Mouse (Mus musculus) forebrain, postnatal 0 days (tissue): Measurements from ENCODE around the gene Klk9. TPM values are rescaled to one million over a fixed set of nuclear protein-coding genes. Genes with fewer than 3 reads are reported as not detected.

Experiments
- ATAC-seq: fragments of 200-750 bp; cut with Nextera tagmentation; 2 replicates; pipeline ENCODE4 v1.8.0; 2017; ENCODE audit warnings: mild to moderate bottlenecking, moderate library complexity
- DNase-seq: peaks from one replicate; pipeline ENCODE4 v3.0.0-alpha.2; 2015
- H3K27ac ChIP-seq: fragments of 300-500 bp; sonication (generic); 2 replicates; pipeline ENCODE4 v1.5.1; 2014; ENCODE audit warnings: low read depth, mild to moderate bottlenecking, antibody characterized with exemption, low read length, moderate library complexity, mixed read lengths
- H3K27me3 ChIP-seq: fragments of 300-500 bp; sonication (generic); 2 replicates; pipeline ENCODE4 v1.6.1; 2014; ENCODE audit warnings: mild to moderate bottlenecking, low read length, mixed read lengths; ENCODE audit not compliant: insufficient read depth
- H3K36me3 ChIP-seq: fragments of 300-500 bp; sonication (generic); 2 replicates; pipeline ENCODE4 v1.6.1; 2014; ENCODE audit warnings: mild to moderate bottlenecking, moderate library complexity; ENCODE audit not compliant: insufficient read depth
- H3K4me1 ChIP-seq: fragments of 300-500 bp; sonication (generic); 2 replicates; pipeline ENCODE4 v1.6.1; 2014; ENCODE audit warnings: antibody characterized with exemption; ENCODE audit not compliant: insufficient read depth
- H3K4me2 ChIP-seq: fragments of 300-500 bp; sonication (generic); 2 replicates; pipeline ENCODE4 v1.6.1; 2014; ENCODE audit warnings: low read depth, mild to moderate bottlenecking, moderate library complexity
- H3K4me3 ChIP-seq: fragments of 300-500 bp; sonication (generic); 2 replicates; pipeline ENCODE4 v1.5.1; 2014; ENCODE audit warnings: low read depth, low read length, mixed read lengths
- H3K9ac ChIP-seq: fragments of 300-500 bp; sonication (generic); 2 replicates; pipeline ENCODE4 v1.6.1; 2014; ENCODE audit warnings: mild to moderate bottlenecking
- H3K9me3 ChIP-seq: fragments of 300-500 bp; sonication (generic); 2 replicates; pipeline ENCODE4 v1.6.1; 2016; ENCODE audit warnings: low read length
- CTCF ChIP-seq: sonication (generic); IDR thresholded peaks from 2 replicates; pipeline ENCODE4 v1.5.1; 2016; ENCODE audit warnings: antibody characterized with exemption, control low read depth, low read depth
- WGBS: fragments of 180-500 bp; shearing (Covaris S2); extraction: QIAGEN DNeasy Blood & Tissue Kit; methylation state at CpG from one replicate; pipeline ENCODE4 v1.1.7; 2014; 5-methylcytosine and 5-hydroxymethylcytosine counted together
- polyA plus RNA-seq: library from polyadenylated mRNA; unstranded; fragments of >200 nt; fragmentation: Nextera tagmentation; extraction: Ambion mirVana; gene quantifications from 2 replicates; pipeline ENCODE4 v1.2.1, GENCODE M21; 2015
- total RNA-seq: library from RNA; depleted of rRNA; stranded (reverse); fragments of >200 nt; gene quantifications from 2 replicates; pipeline ENCODE4 v1.2.3, GENCODE M21; 2014

The Klk9 gene
- total and polyA plus RNA-seq, 2 experiments from 2014 or later, result not detected

DNA sequence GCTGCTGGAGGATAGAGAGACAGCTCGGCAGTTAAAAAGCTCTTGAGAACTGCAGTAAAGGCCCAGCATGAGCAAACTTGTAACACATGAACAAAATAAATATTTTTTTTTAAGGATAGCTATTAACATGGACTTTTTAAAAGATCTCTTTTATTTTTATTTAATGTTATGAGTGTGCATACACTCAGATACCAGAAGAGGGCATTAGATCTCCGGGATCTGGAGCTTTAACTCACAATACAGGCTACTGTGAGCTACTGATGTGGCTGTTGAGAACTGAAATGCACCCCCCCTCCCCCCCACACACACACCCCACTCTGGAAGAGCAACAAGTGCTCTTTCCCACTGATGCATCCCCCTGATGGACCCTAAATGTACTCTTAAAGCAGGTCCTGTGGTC lies 2.4 kb upstream of the Klk9 start:
- WGBS, result 79% methylated on average over 2 of the region's 2 CpGs

GRCm38 (mm10) chr7:43796355-43796754 lies 4.7 kb downstream of the Klk9 start:
- H3K9me3 ChIP-seq, result no peaks in the 10 kb centered on the region
- peak overlapping the region; percentile 48; the same call in 1 of the 2 replicates for H3K9ac ChIP-seq
- TF ChIP-seq CTCF, result no peak
- no peaks in the 10 kb centered on the region for H3K4me1 ChIP-seq
- DNase-seq, result peak; percentile 11
- 6% methylated on average over 8 of the region's 8 CpGs for WGBS
- no peak overlapping the region for H3K27ac ChIP-seq
- H3K27me3 ChIP-seq, result no peaks in the 10 kb centered on the region; the same call in 1 of the 2 replicates
- no peaks in the 10 kb centered on the region for H3K36me3 ChIP-seq
- peak overlapping the region; percentile 62 for H3K4me2 ChIP-seq
- peak; percentile 40 for ATAC-seq
- H3K4me3 ChIP-seq, result peak overlapping the region; percentile 51

More for the DNA sequence above, 2.4 kb upstream of the Klk9 start:
- TF ChIP-seq CTCF, result no peak
- Histone ChIP-seq H3K36me3 (no peaks in the 10 kb centered on the region), H3K4me2 (no peak overlapping the region), H3K9ac (no peak overlapping the region), H3K27ac (no peak overlapping the region), H3K4me1 (no peaks in the 10 kb centered on the region), H3K9me3 (no peaks in the 10 kb centered on the region), H3K27me3 (no peaks in the 10 kb centered on the region), H3K4me3 (no peak overlapping the region)
- no peak for ATAC-seq
- no peak for DNase-seq

DNA sequence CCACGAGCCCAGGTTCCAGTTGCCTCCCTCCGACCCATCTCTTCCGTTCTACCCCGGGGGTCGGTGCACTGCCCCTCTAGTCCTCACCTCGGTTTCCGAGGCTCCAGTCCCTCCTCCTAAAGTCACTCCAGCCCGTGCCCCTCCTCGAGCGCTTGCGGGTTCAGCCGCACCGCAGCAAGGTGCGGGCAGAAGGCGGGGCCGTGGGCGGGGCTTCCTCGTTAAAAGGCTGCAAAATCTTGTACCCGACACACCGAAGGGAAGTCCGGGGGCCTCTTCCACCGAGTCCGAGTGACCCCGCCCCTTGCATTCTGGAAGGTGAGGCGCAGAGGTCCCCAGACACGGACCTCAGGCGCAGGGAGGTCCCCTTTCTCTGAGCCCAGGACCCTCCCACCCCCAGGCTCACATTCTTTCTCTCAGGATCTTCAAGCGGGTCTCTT lies 5.7 kb downstream of the Klk9 start, which contains the start of gene Klk8:
Gene Klk8, plus strand, starts transcription at position 245 of the 437 bp plus-strand sequence.
- Histone ChIP-seq H3K9ac (peak within 1 kb of the TSS; percentile 48), H3K9me3 (no peaks in the 10 kb centered on the region), H3K36me3 (no peaks in the 10 kb centered on the region), H3K4me3 (peak within 1 kb of the TSS; percentile 51), H3K4me2 (peak within 1 kb of the TSS; percentile 62), H3K4me1 (no peaks in the 10 kb centered on the region), H3K27ac (0 out of 2 replicates have a peak within 1 kb of the TSS, but pooled peaks have one; percentile 35), H3K27me3 (no peaks in the 10 kb centered on the region; the same call in 1 of the 2 replicates)
- WGBS, result under 1% methylated on average over 28 of the region's 28 CpGs
- TF ChIP-seq CTCF, result no peak
- ATAC-seq, result peak; percentile 61
- DNase-seq, result no peak

DNA sequence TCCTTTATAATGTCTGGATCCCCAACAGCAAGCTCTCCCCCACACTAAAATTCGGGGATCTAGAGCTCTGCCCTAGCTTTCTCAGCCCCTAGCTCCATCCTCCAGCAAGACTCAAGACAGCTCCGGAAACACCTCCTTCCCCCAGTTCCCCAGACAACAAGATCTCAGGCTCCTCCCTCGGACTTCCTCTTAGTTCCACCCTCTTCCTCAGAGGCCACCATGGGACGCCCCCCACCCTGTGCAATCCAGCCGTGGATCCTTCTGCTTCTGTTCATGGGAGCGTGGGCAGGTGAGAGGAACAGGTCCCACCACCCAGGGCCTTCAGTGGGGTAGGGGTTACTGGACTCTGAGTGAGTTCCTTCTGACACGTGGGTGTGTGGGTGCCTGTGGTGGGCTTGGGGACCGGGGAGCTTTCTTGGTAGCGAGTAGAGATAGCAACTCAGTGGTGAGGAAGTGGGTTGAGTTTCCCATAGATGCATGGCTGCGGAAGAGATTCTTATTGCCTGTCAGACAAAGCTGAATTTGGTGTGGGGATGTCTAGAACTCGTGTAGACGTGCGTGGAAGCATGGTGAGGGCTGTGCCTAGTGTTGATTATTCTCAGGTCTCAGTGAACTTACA lies 6.3 kb downstream of the Klk9 start:
- WGBS, result 38% methylated on average over 13 of the region's 13 CpGs
- peak; percentile 13 for DNase-seq
- Histone ChIP-seq H3K4me1 (no peaks in the 10 kb centered on the region), H3K4me2 (peak overlapping the region; percentile 62), H3K9ac (peak overlapping the region; percentile 48; the same call in 1 of the 2 replicates), H3K9me3 (no peaks in the 10 kb centered on the region), H3K36me3 (no peaks in the 10 kb centered on the region), H3K27ac (no peak overlapping the region), H3K27me3 (no peaks in the 10 kb centered on the region; the same call in 1 of the 2 replicates), H3K4me3 (peak overlapping the region; percentile 51)
- no peak for TF ChIP-seq CTCF
- ATAC-seq, result peak; percentile 83

DNA sequence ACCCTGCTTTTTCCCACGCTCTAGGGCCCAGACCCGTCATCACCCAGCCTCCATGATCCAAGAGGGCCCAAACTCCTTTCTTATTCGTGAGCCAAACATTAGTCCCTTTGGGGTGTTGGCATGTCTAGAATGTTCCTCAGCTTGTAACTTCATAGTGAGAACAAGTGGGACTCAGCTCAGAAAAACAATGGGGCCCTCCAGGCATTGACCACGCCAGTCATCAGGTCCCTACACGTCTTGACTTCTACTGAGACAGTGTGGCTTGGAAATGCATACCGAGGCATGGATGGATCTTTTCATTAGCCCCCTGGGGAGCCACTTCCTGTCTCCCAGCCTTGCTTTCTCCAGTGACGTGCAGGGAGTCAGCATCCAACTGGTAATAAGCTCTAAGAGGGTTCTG lies 8.2 kb downstream of the Klk9 start:
- DNase-seq (no peak), ATAC-seq (no peak)
- no peaks in the 10 kb centered on the region for H3K36me3 ChIP-seq
- no peak overlapping the region for H3K4me3 ChIP-seq
- no peaks in the 10 kb centered on the region for H3K9me3 ChIP-seq
- no peak overlapping the region for H3K9ac ChIP-seq
- H3K4me1 ChIP-seq, result no peaks in the 10 kb centered on the region
- no peak overlapping the region for H3K27ac ChIP-seq
- H3K27me3 ChIP-seq, result no peaks in the 10 kb centered on the region; the same call in 1 of the 2 replicates
- WGBS, result 76% methylated on average over 7 of the region's 7 CpGs
- no peak overlapping the region for H3K4me2 ChIP-seq
- TF ChIP-seq CTCF, result no peak

DNA sequence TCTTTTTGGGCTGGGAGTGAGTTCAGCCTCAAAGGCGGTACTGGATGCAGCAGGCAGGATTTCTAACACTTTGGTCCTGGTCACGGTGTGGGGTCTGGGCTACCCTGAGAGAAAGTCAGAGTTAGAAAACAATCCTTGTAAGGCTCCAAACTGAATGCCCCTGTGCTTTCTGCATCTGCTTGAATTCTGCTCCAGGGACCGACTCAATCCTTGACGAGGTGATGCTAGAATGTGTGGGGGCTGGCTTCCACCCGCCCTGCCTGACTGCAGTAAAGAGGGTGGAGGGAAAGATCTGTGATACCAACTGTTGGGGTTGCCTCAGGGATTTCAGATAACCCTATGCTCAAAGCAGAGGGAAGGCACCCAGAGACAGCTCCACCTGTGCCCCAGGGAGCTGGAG lies 19.3 kb downstream of the Klk9 start, which contains the start of gene Klk7:
Gene Klk7, plus strand, starts transcription at position 301 of the 400 bp plus-strand sequence.
- Histone ChIP-seq H3K4me1 (no peaks in the 10 kb centered on the region), H3K36me3 (no peaks in the 10 kb centered on the region), H3K4me3 (no peak within 1 kb of the TSS), H3K27ac (no peak within 1 kb of the TSS), H3K27me3 (no peaks in the 10 kb centered on the region), H3K4me2 (no peak within 1 kb of the TSS), H3K9ac (no peak within 1 kb of the TSS), H3K9me3 (no peaks in the 10 kb centered on the region)
- ATAC-seq (no peak), DNase-seq (no peak)
- TF ChIP-seq CTCF, result no peak
- WGBS, result 61% methylated on average over 5 of the region's 5 CpGs

DNA sequence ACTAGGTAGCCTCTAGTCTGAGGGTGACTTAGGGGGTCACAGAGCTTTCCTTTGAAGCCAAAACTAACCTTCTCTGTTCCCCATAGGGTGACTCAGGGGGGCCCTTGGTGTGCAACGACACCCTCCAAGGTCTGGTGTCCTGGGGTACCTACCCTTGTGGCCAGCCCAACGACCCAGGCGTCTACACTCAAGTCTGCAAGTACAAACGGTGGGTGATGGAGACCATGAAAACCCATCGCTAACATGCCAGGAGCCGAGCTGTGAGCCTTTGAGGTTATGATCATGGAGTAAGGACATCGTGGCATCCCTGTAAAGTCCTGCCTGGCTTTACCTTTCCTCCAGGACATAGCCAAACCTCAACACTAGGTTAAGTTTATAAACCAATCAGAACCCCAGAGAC lies 23.5 kb downstream of the Klk9 start:
- 92% methylated on average over 7 of the region's 7 CpGs for WGBS
- ATAC-seq, result no peak
- H3K27me3 ChIP-seq, result no peaks in the 10 kb centered on the region

More for the DNA sequence above, 23.5 kb downstream of the Klk9 start:
- Histone ChIP-seq H3K9me3 (no peaks in the 10 kb centered on the region), H3K27ac (no peak overlapping the region), H3K4me1 (no peaks in the 10 kb centered on the region), H3K36me3 (no peaks in the 10 kb centered on the region), H3K4me2 (no peak overlapping the region), H3K9ac (no peak overlapping the region), H3K4me3 (no peak overlapping the region)
- TF ChIP-seq CTCF, result no peak
- DNase-seq, result no peak
